Mouse (Mus musculus) gastrocnemius, postnatal 4 days (tissue): ENCODE measurements at regions not wholly inside any gene's neighbourhood (a gene's known extent, or its start where the extent isn't known, plus 50 kb on each side); places are given as distances from the start of the nearest gene placed in this dataset.
A peak's percentile ranks its signal among the peaks of the same experiment; 100 is the strongest.

Experiments used
- DNase-seq, 2 experiments: peaks; one replicate each; pipeline ENCODE4 v3.0.0; 2021 to 2022; ENCODE audit warnings: low spot score in 2 of 2, mixed read lengths in 2 of 2

GRCm38 (mm10) chr3:20695322-20695859 is 328.4 kb upstream of the Agtr1b start:
- no peak for DNase-seq

GRCm38 (mm10) chr3:20680944-20681494 is 314.0 kb upstream of the Agtr1b start:
- no peak for DNase-seq

GRCm38 (mm10) chr3:20661883-20662282 is 294.9 kb upstream of the Agtr1b start:
- DNase-seq = peak in 1 of 2 experiments; percentile 24

- DNase-seq = no peak
These were observed 288.4 kb upstream of the Agtr1b start for GRCm38 (mm10) chr3:20655345-20655744.
